Mouse (Mus musculus) kidney, embryonic 15.5 days (tissue): ENCODE measurements around the gene Olfr507. TPM values are rescaled to one million over a fixed set of nuclear protein-coding genes. Genes with fewer than 3 reads are reported as not detected.
"Not testable (repeated sequence)": the region's sequence is repeated elsewhere in the genome, so short reads cannot be mapped to it uniquely, and the experiment has no call there.

Experiments
- ATAC-seq: fragments of 200-750 bp; cut with Nextera tagmentation; replicated peaks from 2 replicates; pipeline ENCODE4 v1.8.0; 2017; ENCODE audit warnings: moderate TSS enrichment; ENCODE audit not compliant: low FRiP score
- H3K27ac ChIP-seq: fragments of 300-500 bp; sonication (generic); 2 replicates; pipeline ENCODE4 v1.5.1; 2015; ENCODE audit warnings: mild to moderate bottlenecking, inconsistent platforms
- H3K27me3 ChIP-seq: fragments of 300-500 bp; sonication (generic); 2 replicates; pipeline ENCODE4 v1.6.1; 2015; ENCODE audit warnings: inconsistent platforms
- H3K36me3 ChIP-seq: fragments of 300-500 bp; sonication (generic); 2 replicates; pipeline ENCODE4 v1.6.1; 2015; ENCODE audit warnings: inconsistent platforms
- H3K4me1 ChIP-seq: fragments of 300-500 bp; sonication (generic); 2 replicates; pipeline ENCODE4 v1.6.1; 2015; ENCODE audit warnings: inconsistent platforms
- H3K4me2 ChIP-seq: fragments of 300-500 bp; sonication (generic); 2 replicates; pipeline ENCODE4 v1.6.1; 2015; ENCODE audit warnings: moderate library complexity, mild to moderate bottlenecking, inconsistent platforms
- H3K4me3 ChIP-seq: fragments of 300-500 bp; sonication (generic); replicated peaks from 2 replicates; pipeline ENCODE4 v1.5.1; 2015; ENCODE audit warnings: mild to moderate bottlenecking, inconsistent platforms
- H3K9ac ChIP-seq: fragments of 300-500 bp; sonication (generic); 2 replicates; pipeline ENCODE4 v1.6.1; 2015; ENCODE audit warnings: mild to moderate bottlenecking, inconsistent platforms
- H3K9me3 ChIP-seq: fragments of 300-500 bp; sonication (generic); replicated peaks from 2 replicates; pipeline ENCODE4 v1.6.1; 2016; ENCODE audit warnings: inconsistent platforms
- WGBS: fragments of 180-500 bp; shearing (Covaris S2); methylation state at CpG from one replicate; pipeline ENCODE4 v1.1.7; 2015; ENCODE audit warnings: mixed read lengths; 5-methylcytosine and 5-hydroxymethylcytosine counted together
- polyA plus RNA-seq: library from polyadenylated mRNA; unstranded; fragments of >200 nt; fragmentation: Nextera tagmentation; extraction: Ambion mirVana; gene quantifications from 2 replicates; pipeline ENCODE4 v1.2.1, GENCODE M21; 2015

The Olfr507 gene
- not detected in 2 replicates for polyA plus RNA-seq

DNA sequence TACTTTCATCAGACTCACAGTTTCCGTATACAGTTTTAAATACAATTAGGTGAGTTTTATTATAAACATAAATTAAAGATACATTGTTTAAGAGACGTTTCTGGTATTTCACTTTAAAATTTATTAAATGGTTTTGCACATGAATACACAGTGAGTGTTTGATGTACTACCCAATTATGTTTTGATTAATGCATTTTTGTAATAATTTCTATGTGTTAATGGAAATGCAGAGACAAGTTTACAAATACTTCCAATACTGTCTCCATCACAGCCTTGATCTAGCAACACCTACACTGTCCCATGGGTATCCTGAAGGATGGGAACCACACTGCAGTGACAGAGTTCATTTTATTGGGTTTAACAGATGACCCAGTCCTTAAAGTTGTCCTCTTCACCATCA lies at the start of gene Olfr507:
Gene Olfr507 (plus strand): TSS at position 301 of the 400 bp plus-strand sequence.
- Histone ChIP-seq H3K4me3 (no peak within 1 kb of the TSS), H3K9ac (no peak within 1 kb of the TSS), H3K36me3 (no peaks in the 10 kb centered on the region), H3K27ac (no peak within 1 kb of the TSS), H3K4me1 (no peaks in the 10 kb centered on the region), H3K27me3 (no peaks in the 10 kb centered on the region), H3K9me3 (no peaks in the 10 kb centered on the region), H3K4me2 (no peak within 1 kb of the TSS)
- 80% methylated on average over 2 of the region's 2 CpGs for WGBS
- no peak for ATAC-seq

DNA sequence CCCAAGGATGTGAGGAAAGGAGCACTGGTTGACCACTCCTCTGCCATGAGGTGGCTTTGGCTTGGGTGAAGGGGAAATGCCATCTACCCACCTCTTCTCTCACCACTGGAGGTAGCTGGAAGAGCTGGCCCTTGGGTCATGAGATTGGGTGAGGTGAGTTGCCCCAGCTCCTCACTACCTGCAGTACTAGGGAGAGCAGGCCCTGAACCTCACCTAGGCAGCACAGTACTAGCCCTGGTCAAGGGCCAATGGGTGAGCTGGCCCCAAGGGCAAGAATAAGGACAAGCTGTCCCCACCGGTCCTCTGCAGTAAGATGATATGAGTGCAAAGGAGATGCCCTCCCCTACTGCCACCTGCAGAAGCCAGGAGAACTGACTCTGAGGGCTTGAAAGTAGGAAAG lies 31.8 kb upstream of the Olfr507 start:
- no peaks in the 10 kb centered on the region for H3K27me3 ChIP-seq
- no peak overlapping the region for H3K4me2 ChIP-seq
- H3K4me1 ChIP-seq = no peaks in the 10 kb centered on the region
- no peak overlapping the region for H3K27ac ChIP-seq
- no peaks in the 10 kb centered on the region for H3K9me3 ChIP-seq
- H3K9ac ChIP-seq = no peak overlapping the region
- 93% methylated on average over 1 of the region's 1 CpGs for WGBS
- no peak for ATAC-seq
- no peak overlapping the region for H3K4me3 ChIP-seq
- H3K36me3 ChIP-seq = no peaks in the 10 kb centered on the region

DNA sequence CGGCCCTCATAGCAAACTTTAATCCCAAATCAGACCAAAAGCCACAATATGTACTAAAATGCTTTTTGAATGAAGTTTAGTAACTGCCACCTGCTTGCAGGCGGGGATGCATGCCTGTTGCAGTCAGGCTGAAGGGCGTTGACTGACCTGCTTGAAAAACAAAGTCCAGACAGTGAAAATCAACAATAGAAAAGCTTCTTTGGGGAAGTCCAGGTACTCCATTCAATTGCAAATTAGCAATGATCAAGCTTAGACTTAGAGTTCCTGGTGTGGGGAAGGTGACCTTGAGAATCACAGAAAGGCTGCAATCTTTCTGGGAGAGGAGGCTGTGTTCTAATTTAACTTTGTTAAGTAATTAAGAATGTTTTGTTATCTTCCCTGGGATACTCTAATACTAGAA lies 19.7 kb upstream of the Olfr507 start:
- H3K4me1 ChIP-seq, H3K4me2 ChIP-seq, H3K36me3 ChIP-seq, ATAC-seq, H3K9me3 ChIP-seq, H3K27ac ChIP-seq, H3K4me3 ChIP-seq, H3K27me3 ChIP-seq, H3K9ac ChIP-seq: not testable (repeated sequence)
- 81% methylated on average over 3 of the region's 3 CpGs for WGBS

DNA sequence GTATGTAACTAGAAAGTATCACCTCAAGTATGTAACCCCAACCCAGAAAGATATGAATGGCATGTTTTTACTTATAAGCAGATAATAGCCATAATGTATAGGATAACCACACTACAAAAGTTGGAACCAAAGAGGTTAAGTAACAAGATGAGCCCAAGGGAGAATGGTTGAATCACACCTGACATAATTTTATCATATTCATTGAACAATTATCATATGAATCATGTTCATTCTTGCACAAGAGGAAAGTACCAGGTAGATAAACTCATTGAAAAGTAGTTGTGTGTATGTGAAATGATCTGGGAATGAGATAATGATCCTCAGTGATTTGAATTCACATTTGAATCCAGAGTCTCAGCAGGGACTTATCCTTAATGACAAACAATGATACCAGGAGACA lies 11.1 kb upstream of the Olfr507 start, which contains the start of gene Olfr506:
Gene Olfr506 (plus strand): TSS at position 301 of the 400 bp plus-strand sequence.
- Histone ChIP-seq H3K4me2 (no peak within 1 kb of the TSS), H3K27me3 (no peaks in the 10 kb centered on the region), H3K27ac (no peak within 1 kb of the TSS), H3K4me3 (no peak within 1 kb of the TSS), H3K9ac (no peak within 1 kb of the TSS), H3K9me3 (no peaks in the 10 kb centered on the region), H3K36me3 (no peaks in the 10 kb centered on the region), H3K4me1 (no peaks in the 10 kb centered on the region)
- no peak for ATAC-seq

DNA sequence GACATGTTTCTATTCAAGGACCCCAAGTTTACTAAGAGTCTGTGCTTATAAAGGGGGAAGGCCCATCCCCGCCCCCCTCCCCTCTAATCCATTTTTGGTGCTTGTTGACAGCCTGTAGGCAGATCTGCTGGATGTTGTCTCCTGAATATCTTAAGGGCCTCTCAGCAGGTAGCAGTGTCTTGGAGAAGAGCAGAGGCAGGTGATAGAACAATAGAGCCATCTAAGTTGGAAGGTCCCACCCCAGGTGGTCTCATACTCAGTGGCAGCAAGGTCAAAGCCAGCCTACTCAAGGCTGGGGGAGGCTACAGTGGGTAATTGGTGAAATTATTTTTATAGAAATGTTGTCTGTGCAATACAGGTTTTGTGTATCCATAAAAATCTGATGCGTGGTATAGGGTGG lies 7.5 kb upstream of the Olfr507 start:
- no peak for ATAC-seq
- H3K9me3 ChIP-seq = no peaks in the 10 kb centered on the region
- no peaks in the 10 kb centered on the region for H3K36me3 ChIP-seq
- H3K4me1 ChIP-seq = no peaks in the 10 kb centered on the region
- H3K4me2 ChIP-seq = no peak overlapping the region
- 92% methylated on average over 2 of the region's 2 CpGs for WGBS
- no peaks in the 10 kb centered on the region for H3K27me3 ChIP-seq
- H3K9ac ChIP-seq = no peak overlapping the region
- no peak overlapping the region for H3K4me3 ChIP-seq
- no peak overlapping the region for H3K27ac ChIP-seq

DNA sequence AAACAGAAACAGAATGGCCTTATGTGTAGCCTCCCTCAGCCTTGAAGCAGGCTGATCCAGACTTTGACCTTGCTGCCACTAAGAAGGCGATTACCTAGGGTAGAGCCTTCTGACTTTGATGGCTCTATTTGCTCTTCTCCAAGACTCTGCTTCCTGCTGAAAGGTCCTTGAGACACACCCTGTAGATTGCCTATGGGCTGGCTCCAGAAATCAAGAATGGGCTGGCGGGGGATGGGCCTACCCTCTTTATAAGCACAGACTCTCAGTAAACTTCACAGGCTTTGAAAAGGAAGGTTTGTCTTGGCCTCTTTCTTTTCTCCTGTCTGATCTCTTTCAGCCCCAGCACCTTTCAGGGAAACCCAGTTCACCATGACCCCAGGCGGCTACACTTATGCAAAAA lies 4.8 kb upstream of the Olfr507 start:
- not testable (repeated sequence) for H3K27me3 ChIP-seq, H3K36me3 ChIP-seq, H3K9me3 ChIP-seq, H3K4me1 ChIP-seq, H3K4me2 ChIP-seq, ATAC-seq, H3K27ac ChIP-seq, H3K9ac ChIP-seq, H3K4me3 ChIP-seq
- 58% methylated on average over 3 of the region's 3 CpGs for WGBS

DNA sequence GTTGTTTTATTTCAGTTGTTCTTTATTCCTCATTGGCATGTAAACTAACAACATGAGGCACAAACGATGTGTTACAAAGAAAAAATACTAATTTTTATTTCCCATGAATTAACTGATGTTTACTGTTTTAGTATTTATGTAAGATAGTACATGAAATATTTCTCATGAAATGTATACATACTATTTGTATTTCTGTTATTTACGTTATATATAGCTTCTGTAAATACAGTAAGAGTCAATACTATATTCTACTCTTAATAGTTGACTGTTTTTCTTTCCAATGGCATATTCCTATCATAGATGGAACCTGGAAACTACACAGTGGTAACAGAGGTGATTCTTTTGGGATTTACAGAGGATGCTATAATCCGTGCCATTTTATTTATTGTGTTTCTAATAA lies 8.1 kb downstream of the Olfr507 start, which contains the start of gene Olfr508:
Gene Olfr508 (plus strand): TSS at position 301 of the 400 bp plus-strand sequence.
- WGBS = 90% methylated on average over 3 of the region's 3 CpGs

DNA sequence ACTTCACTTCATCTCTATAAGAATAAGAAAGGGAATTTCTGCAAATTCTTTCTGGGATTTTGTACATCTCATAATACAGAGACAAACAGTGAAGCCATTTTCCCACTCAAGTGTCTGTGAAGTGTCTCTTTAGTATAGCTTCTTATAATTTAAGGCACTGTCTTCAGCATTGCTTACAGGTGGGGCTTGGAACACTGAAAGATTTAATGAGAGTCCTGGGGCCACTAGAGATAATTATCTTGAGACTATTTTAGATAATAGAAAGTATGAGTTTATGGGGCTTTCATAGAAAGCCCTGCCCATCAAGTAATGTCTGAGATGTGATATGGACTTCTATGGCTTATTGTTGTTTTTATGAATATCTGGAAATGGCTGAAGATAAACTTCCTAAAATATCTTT lies 30.2 kb downstream of the Olfr507 start, which contains the start of gene Olfr509:
Gene Olfr509 (minus strand): TSS at position 101 of the 400 bp plus-strand sequence.
- no peaks in the 10 kb centered on the region for H3K27me3 ChIP-seq
- H3K9me3 ChIP-seq = no peaks in the 10 kb centered on the region
- no peak within 1 kb of the TSS for H3K4me3 ChIP-seq
- no peak within 1 kb of the TSS for H3K9ac ChIP-seq
- ATAC-seq = no peak
- H3K4me1 ChIP-seq = no peaks in the 10 kb centered on the region
- H3K27ac ChIP-seq = no peak within 1 kb of the TSS
- no peak within 1 kb of the TSS for H3K4me2 ChIP-seq
- H3K36me3 ChIP-seq = no peaks in the 10 kb centered on the region

More for the DNA sequence above, 8.1 kb downstream of the Olfr507 start, which contains the start of gene Olfr508:
- no peaks in the 10 kb centered on the region for H3K4me1 ChIP-seq
- no peak within 1 kb of the TSS for H3K4me3 ChIP-seq
- no peak within 1 kb of the TSS for H3K4me2 ChIP-seq
- no peaks in the 10 kb centered on the region for H3K9me3 ChIP-seq
- no peak within 1 kb of the TSS for H3K27ac ChIP-seq
- no peak within 1 kb of the TSS for H3K9ac ChIP-seq
- no peaks in the 10 kb centered on the region for H3K27me3 ChIP-seq
- ATAC-seq = no peak
- no peaks in the 10 kb centered on the region for H3K36me3 ChIP-seq

DNA sequence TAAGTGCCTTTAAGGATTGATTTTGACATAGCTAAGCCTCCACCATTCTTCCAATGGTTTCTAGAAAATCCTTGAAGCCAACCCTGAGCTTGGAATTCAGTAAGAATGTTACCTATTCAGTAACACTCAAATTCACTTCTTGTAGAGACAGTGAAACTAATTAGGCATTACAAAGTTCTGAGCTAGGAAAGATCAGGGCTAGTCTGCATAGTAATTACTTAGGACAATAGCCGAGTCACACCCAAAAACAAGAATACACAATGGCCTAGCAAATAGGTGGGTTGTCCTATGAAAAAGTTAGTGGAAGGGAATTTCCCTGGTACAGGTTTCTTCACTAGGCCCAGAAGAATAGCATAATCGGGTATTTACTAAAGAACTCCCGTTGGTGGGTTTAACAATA lies 40.8 kb downstream of the Olfr507 start:
- Histone ChIP-seq H3K4me3 (no peak overlapping the region), H3K9me3 (no peaks in the 10 kb centered on the region), H3K27ac (no peak overlapping the region), H3K4me1 (no peaks in the 10 kb centered on the region), H3K36me3 (no peaks in the 10 kb centered on the region), H3K4me2 (no peak overlapping the region), H3K9ac (no peak overlapping the region), H3K27me3 (no peaks in the 10 kb centered on the region)
- 86% methylated on average over 3 of the region's 3 CpGs for WGBS
- ATAC-seq = no peak

DNA sequence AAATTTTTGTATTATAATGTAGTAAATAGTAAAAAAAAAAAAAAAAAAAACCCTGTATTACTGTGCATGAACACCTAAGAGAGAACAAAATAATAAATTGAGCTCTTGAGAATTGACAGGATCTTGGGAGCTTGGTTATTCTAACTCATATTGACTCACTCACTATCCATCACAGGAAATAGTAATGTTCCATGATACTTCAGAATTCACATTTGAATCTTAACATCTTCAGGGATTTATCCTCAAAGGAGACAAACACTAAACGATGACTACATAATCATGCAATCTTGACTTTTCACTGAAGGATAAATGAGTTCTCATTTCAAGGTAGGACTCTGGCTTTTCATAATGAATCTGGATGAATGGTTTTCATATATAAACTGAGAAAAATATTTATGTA lies 44.5 kb downstream of the Olfr507 start, which contains the start of gene Olfr510:
Gene Olfr510 (plus strand): TSS at position 301 of the 400 bp plus-strand sequence.
- Histone ChIP-seq H3K36me3 (no peaks in the 10 kb centered on the region), H3K4me1 (no peaks in the 10 kb centered on the region), H3K27ac (no peak within 1 kb of the TSS), H3K27me3 (no peaks in the 10 kb centered on the region), H3K9ac (no peak within 1 kb of the TSS), H3K9me3 (no peaks in the 10 kb centered on the region), H3K4me3 (no peak within 1 kb of the TSS), H3K4me2 (no peak within 1 kb of the TSS)
- ATAC-seq = no peak
- WGBS = 83% methylated on average over 1 of the region's 1 CpGs

DNA sequence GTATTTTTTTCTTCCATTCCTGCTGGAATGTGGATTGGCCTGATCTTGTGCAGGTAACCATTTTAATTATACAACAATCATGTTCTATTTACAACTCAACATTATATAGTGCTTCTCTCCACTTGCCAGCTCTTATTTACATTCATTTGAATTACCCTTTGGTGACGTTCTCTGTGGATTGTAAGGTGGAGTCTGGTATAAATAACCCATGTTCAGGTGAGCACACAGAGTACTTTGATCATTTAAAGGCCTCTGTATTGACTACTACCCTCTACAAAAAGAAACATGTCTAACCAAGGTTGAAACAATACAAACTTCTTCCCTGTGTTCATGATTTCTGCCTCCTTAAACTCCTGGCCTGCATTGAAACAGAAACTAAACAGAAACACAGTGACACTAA lies 49.4 kb downstream of the Olfr507 start:
- 63% methylated on average over 1 of the region's 1 CpGs for WGBS
- Histone ChIP-seq H3K4me3 (no peak overlapping the region), H3K27ac (no peak overlapping the region), H3K9me3 (no peaks in the 10 kb centered on the region; the same call in none of the 2 replicates), H3K4me1 (no peaks in the 10 kb centered on the region), H3K36me3 (no peaks in the 10 kb centered on the region), H3K9ac (no peak overlapping the region), H3K27me3 (no peaks in the 10 kb centered on the region), H3K4me2 (no peak overlapping the region)
- no peak for ATAC-seq
